Mouse (Mus musculus) mouse embryonic stem cell (cell line): ENCODE data around the gene Icos.

Source experiments
- in situ Hi-C, 2 experiments: fragments of 300-500 bp; cut with MboI; formaldehyde crosslinking; loops; 1 replicate in 1 of 2; 3 replicates in 1 of 2; pipeline ENCODE4 v1.14.3; 2019 to 2020; ENCODE audit warnings: low sequenced_read_pairs in 2 of 2, low pct_unique_long_range_greater_than_20kb in 1 of 2, mixed read lengths in 1 of 2; ENCODE audit not compliant: unreplicated experiment in 1 of 2

The Icos gene

GRCm38 (mm10) chr1:60977641-60978040 lies at the start of gene Icos:
Gene Icos (plus strand): TSS chr1:60977927.
- in situ Hi-C loops, result no loop called here

GRCm38 (mm10) chr1:60929036-60929435 lies 48.7 kb upstream of the Icos start:
- in situ Hi-C loops, result no loop called here

GRCm38 (mm10) chr1:60930397-60930796 lies 47.3 kb upstream of the Icos start:
- in situ Hi-C loops, result no loop called here

DNA sequence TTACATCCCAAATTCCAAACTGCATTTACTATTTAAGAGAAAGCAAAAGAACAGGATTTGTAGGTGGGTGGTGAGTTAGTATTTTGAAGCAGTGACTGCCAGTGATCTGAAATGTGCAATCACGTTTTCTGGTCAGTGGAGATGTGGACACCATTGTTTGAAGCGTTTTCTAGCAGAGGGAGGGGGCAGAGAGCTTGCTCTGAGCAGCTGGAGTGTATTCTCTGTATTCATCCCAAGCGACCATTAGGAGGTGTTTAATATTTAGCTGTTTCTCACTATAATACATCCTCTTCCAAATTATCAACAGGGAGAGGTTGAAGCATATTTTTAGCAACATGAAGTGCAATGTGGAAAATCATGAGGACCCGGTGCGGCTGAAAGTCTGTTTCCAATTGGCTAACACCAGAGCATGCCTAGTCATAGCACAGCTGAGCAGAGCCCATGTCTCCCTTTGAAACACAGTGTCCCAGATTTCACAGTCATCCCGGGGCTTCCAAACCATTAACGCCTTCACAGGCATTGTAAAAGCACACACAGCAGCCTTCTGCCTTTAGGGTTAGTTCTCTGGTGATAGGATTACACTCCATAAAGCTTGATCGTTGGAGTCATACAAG lies 41.7 kb upstream of the Icos start:
- in situ Hi-C loops, result no loop called here

GRCm38 (mm10) chr1:60936963-60937711 lies 40.6 kb upstream of the Icos start:
- in situ Hi-C loops, result no loop called here

GRCm38 (mm10) chr1:60938256-60938655 lies 39.5 kb upstream of the Icos start:
- in situ Hi-C loops, result no loop called here

DNA sequence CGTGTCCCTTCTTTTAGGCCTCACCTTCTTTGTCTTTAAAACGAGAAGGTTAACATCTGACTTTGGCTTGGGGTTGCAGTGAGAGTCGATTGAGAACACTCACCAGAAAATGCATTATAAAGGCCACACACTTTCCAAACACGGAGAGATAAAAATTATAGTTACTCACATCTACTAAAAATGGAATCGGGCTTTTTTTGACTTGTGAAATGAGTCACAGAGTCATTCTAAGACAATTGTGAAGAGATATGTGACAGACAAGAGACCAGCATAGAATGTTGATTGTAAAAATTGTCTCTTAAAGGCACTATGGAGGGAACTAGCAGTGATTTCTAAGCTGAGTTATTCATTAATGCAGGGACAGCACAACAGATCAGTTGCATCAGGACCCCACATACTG lies 38.8 kb upstream of the Icos start:
- in situ Hi-C loops, result no loop called here

GRCm38 (mm10) chr1:60940023-60940422 lies 37.7 kb upstream of the Icos start:
- in situ Hi-C loops, result no loop called here

GRCm38 (mm10) chr1:60940620-60941019 lies 37.1 kb upstream of the Icos start:
- in situ Hi-C loops, result no loop called here

- in situ Hi-C loops, result no loop called here
Observed at GRCm38 (mm10) chr1:60941056-60942048, 36.4 kb upstream of the Icos start.

DNA sequence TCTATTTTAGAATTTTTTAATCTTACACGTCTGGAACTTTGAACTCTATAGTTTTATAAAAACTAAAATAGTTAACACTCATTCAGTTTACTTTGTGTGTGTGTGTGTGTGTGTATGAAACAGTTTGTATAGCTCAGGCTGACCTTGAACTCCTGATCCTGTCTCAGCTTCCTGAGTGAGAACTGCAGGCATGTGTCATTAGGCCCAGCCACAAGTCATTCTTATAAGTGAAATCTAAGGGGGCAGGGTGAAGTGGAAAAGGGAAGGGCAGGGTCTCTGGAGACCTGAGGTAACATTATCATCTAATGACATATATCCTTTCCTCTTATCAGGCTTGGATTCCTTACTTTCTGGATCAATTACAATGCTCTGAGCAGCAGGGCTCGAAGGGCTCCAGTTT lies 34.8 kb upstream of the Icos start:
- in situ Hi-C loops, result no loop called here

- in situ Hi-C loops, result no loop called here
Observed at GRCm38 (mm10) chr1:60945633-60946401, 31.9 kb upstream of the Icos start.

GRCm38 (mm10) chr1:60948112-60948511 lies 29.6 kb upstream of the Icos start:
- in situ Hi-C loops, result no loop called here

GRCm38 (mm10) chr1:60952958-60953357 lies 24.8 kb upstream of the Icos start:
- in situ Hi-C loops, result no loop called here

DNA sequence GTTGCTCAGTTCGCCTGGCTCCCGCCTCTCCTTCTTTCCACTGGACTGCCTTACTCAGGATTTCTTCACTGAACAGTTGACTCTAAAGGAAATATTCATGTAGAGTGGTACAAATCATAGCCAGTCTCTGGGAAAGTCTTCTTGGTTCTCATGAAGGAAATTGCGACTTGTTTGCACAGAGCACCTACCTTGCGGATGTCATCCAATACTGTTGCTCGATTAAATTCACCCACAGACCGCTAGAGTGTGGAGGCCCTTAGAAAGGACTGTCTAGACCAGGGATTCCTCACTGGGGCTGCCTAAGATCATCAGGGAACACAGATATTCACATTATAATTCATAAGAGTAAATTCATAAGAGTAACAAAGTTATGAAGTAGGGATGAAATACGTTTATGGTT lies 24.0 kb upstream of the Icos start:
- in situ Hi-C loops, result no loop called here

DNA sequence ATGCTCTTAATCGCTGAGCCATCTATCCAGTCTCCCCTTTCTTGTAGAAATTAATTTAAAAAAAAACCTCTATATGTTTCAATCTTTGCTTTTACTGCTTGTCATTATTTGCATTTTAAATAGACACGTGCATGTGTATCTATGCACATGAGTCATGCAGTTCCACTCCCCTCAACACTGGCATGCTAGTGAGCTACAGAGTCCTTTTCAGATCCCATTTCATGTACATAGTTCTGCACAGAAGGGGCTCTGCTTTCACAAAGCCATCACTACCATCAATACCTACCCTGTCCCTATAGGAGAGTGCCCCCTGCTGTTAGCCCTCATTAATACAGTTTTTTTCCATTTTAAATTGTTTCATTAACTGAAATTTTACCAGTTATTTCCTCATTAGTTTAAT lies 23.0 kb upstream of the Icos start:
- in situ Hi-C loops, result no loop called here

GRCm38 (mm10) chr1:60955186-60955585 lies 22.5 kb upstream of the Icos start:
- in situ Hi-C loops, result no loop called here

DNA sequence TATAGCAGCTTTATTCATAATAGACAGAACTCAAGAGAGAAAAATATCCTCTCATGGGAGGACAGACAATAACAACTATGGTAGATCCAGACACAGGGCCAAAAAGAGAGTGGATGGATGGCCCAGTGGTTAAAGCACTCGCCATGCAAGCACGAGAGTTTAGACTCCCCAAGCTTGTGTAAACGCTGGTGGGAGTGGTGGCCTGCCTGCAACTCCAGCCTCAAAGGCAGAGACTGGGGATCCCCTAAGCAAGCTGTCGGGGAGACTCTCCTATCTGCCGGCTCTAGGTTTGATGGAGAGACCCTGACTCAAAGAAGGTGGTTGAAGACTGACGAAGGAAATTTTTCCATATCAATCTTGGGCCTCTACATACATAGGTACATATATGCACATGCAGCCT lies 21.5 kb upstream of the Icos start:
- in situ Hi-C loops, result no loop called here
